Mouse (Mus musculus): Measurements from ENCODE around the gene Art4. TPM values are rescaled to one million over a fixed set of nuclear protein-coding genes. Genes with fewer than 3 reads are reported as not detected.

The Art4 gene
- total RNA-seq, 2 experiments from 2014 or later = 11.9 to 13.2 TPM

- peak; percentile 98 to 99 for DNase-seq
- intact Hi-C loops (cut with DNase I) = loop anchor here (1.0 to 2.0 kb wide), 2 partner anchors 23 to 53 kb away; partner anchors contain the start of genes Art4 and BC049715
These were observed 53.5 kb downstream of the Art4 start, which contains the start of gene Hist4h4 for GRCm38 (mm10) chr6:136803739-136804633. TSS of gene Hist4h4 (minus strand) at chr6:136804415.

DNA sequence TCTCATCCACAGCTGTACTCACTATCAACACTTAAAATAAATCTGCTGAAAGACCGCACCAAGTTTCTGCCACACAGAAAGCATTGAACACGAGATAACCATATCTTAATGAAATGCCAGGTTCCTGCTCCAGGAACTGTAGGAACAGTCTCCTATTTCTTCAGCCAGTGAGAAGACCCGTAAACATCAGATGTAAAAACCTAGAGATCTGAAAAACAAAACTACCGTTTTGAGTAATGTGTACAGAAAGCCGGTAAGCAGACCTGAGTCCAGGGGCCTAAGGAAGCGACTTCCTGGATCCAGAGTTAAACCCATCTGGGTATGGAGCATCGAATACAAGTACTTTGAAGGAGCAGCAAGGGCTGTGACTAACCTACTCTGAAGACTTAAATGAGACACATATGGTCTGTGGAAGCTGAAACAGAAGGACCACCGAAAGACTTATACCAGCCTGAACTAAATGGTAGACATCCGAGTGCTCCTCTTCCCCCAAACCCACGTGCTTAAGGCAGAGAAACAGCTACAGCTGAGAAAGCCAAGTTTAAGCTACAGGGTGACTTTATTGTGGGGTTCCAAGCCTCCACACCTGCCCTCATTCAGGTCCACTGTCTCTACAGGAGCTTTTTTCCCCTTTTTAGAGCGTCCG lies 54.3 kb downstream of the Art4 start:
- no peak for DNase-seq
- intact Hi-C loops (cut with DNase I) = no loop called here

DNA sequence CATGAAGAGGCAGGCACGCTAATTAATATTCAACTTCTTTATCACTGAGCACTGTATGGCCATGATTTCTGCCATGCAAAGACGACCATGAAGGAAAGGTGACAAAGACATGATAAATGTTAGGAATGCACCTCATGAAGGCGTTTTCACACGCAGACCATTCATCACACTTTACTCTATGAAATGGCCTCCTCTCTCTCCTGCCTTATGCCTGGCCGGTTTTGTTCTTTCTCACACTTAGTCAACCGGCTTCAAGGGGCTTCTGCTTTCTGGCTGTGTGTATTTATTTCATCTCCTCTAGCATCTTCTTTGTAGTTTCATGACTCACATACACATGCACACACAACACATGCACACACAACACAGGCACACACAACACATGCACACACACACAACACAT lies 56.3 kb downstream of the Art4 start:
- no peak for DNase-seq
- intact Hi-C loops (cut with DNase I) = no loop called here

- DNase-seq = no peak
- intact Hi-C loops (cut with DNase I) = no loop called here
These were observed 56.8 kb downstream of the Art4 start for GRCm38 (mm10) chr6:136800710-136801109.

Small RNA genes within 50 kb of the gene (microRNA-seq; reads per million reads assigned to microRNA genes)
- 0 reads per million in 2 experiments for gene Gm44364

Other genes with a start within 250 kb of the Art4 start
- gene Plbd1, start 195.8 kb downstream of the Art4 start, total RNA-seq (2021) = 10 to 100 TPM; 34.2 to 37.9 TPM
- gene Gucy2c, start 76.0 kb downstream of the Art4 start, total RNA-seq (2021) = not detected
- 10 to 100 TPM; 20.5 to 22.3 TPM for gene Hist4h4, start 53.3 kb downstream of the Art4 start, total RNA-seq (2021)
- 10 to 100 TPM; 35.3 to 42.5 TPM for gene H2afj, start 49.5 kb downstream of the Art4 start, total RNA-seq (2021)
- gene BC049715, start 30.1 kb downstream of the Art4 start, total RNA-seq (2021) = 1 to 10 TPM; 1.0 to 1.8 TPM
- gene Wbp11, start 29.5 kb downstream of the Art4 start, total RNA-seq (2021) = 10 to 100 TPM; 79.6 to 85.0 TPM
- under 1 TPM; 0.17 TPM for gene Smco3, start 22.3 kb downstream of the Art4 start, total RNA-seq (2021)
- 100 to 1,000 TPM; 312 to 380 TPM for gene Mgp, start 18.1 kb upstream of the Art4 start, total RNA-seq (2021)
- not detected for gene Erp27, start 64.4 kb upstream of the Art4 start, total RNA-seq (2021)
- gene Pde6h, start 66.1 kb upstream of the Art4 start, total RNA-seq (2021) = not detected
- 10 to 100 TPM; 37.4 to 45.4 TPM for gene Arhgdib, start 84.2 kb upstream of the Art4 start, total RNA-seq (2021)

Data from heart, postnatal 10 days (tissue).